Mouse (Mus musculus): ENCODE measurements around the gene H1foo. TPM values are rescaled to one million over a fixed set of nuclear protein-coding genes. Genes with fewer than 3 reads are reported as not detected.

The H1foo gene
- total and polyA plus RNA-seq, 2 experiments from 2014 or later: 1.0 TPM; not detected in 1

- no peak for DNase-seq (ENCODE audit: low spot score)
- Histone ChIP-seq H3K9ac (replicated peaks; ENCODE audit: low read length) (no peak overlapping the region), H3K4me1 (ENCODE audit: insufficient read depth, low read length) (peaks cover 10% of the 10 kb centered on the region; the same call in 1 of the 2 replicates), H3K4me2 (ENCODE audit: low read depth, low read length) (no peak overlapping the region), H3K36me3 (ENCODE audit: insufficient read depth, low read length) (no peaks in the 10 kb centered on the region), H3K27me3 (ENCODE audit: insufficient read depth, low read length) (no peaks in the 10 kb centered on the region), H3K27ac (no peak overlapping the region), H3K9me3 (ENCODE audit: low read length) (no peaks in the 10 kb centered on the region), H3K4me3 (ENCODE audit: low read length) (no peak overlapping the region)
- TF ChIP-seq CTCF (IDR thresholded peaks at IDR 0.05; ENCODE audit: low read depth): no peak
- 63% methylated on average over 6 of the region's 6 CpGs for WGBS
- ATAC-seq: no peak
Observed at GRCm38 (mm10) chr6:115924829-115925228, 19.9 kb upstream of the H1foo start.

GRCm38 (mm10) chr6:115926416-115926815 lies 18.3 kb upstream of the H1foo start:
- Histone ChIP-seq H3K4me2 (ENCODE audit: low read depth, low read length) (no peak overlapping the region), H3K27me3 (ENCODE audit: insufficient read depth, low read length) (no peaks in the 10 kb centered on the region), H3K4me3 (ENCODE audit: low read length) (no peak overlapping the region), H3K4me1 (ENCODE audit: insufficient read depth, low read length) (peaks cover 10% of the 10 kb centered on the region; the same call in 1 of the 2 replicates), H3K9ac (replicated peaks; ENCODE audit: low read length) (no peak overlapping the region), H3K36me3 (ENCODE audit: insufficient read depth, low read length) (no peaks in the 10 kb centered on the region), H3K9me3 (ENCODE audit: low read length) (no peaks in the 10 kb centered on the region), H3K27ac (peak overlapping the region; percentile 26; the same call in 1 of the 2 replicates)
- no peak for TF ChIP-seq CTCF (IDR thresholded peaks at IDR 0.05; ENCODE audit: low read depth)
- ATAC-seq (no peak), DNase-seq (ENCODE audit: low spot score) (no peak)
- WGBS: 51% methylated on average over 10 of the region's 10 CpGs

DNA sequence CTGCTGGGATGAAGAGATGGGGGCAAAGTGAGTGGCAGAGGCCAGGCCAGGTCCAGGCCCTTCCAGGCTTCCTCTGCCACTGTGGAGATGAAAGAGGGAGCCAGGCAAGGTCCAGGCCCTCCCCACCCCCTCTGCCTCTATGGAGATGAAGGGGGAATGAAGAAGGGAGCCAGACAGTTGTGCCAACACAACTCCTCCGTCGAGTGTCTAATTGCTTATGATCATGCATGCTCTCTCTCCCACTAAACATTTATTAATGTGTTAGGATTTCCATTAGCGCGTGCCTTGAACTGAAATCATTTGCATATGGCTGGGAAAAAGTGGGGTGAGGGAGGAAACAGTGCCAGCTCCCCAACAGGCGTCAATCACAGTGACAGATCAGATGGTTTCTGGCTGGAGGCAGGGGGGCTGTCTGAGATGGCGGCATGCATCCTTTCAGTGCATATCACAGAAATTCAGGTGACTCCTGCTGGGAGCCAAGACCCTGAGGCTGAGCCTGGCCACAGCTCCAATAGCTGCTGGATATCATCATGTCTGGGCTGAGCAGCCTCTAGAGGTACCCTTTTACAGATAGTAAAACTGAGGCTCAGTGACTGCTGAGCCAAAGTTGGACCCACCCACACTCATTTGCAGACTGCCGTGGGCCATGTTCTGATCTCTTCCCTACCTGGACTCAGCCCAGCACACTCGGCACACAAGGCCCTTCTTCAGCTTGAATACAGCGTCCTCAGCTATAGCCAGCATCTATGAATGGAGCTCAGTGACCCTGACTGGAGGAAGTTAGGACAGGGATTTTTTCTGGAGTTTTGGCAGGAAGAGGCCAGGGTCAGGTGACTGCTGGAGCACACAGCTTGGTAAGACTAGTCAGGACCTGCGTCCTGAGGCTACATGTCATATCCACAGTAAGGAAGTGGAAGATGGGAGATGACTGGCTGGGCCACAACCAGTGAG lies 17.2 kb upstream of the H1foo start:
- DNase-seq (ENCODE audit: low spot score): peak; percentile 32
- Histone ChIP-seq H3K9me3 (ENCODE audit: low read length) (no peaks in the 10 kb centered on the region), H3K27me3 (ENCODE audit: insufficient read depth, low read length) (no peaks in the 10 kb centered on the region)

GRCm38 (mm10) chr6:115930018-115930417 lies 14.7 kb upstream of the H1foo start:
- H3K27me3 ChIP-seq (ENCODE audit: insufficient read depth, low read length): no peaks in the 10 kb centered on the region
- H3K9ac ChIP-seq (replicated peaks; ENCODE audit: low read length): no peak overlapping the region
- no peak for DNase-seq (ENCODE audit: low spot score)
- H3K27ac ChIP-seq: no peak overlapping the region
- ATAC-seq: no peak
- no peak for TF ChIP-seq CTCF (IDR thresholded peaks at IDR 0.05; ENCODE audit: low read depth)
- no peaks in the 10 kb centered on the region for H3K36me3 ChIP-seq (ENCODE audit: insufficient read depth, low read length)
- 65% methylated on average over 5 of the region's 5 CpGs for WGBS
- peaks cover 10% of the 10 kb centered on the region; the same call in 1 of the 2 replicates for H3K4me1 ChIP-seq (ENCODE audit: insufficient read depth, low read length)
- H3K4me3 ChIP-seq (ENCODE audit: low read length): no peak overlapping the region
- H3K9me3 ChIP-seq (ENCODE audit: low read length): no peaks in the 10 kb centered on the region
- H3K4me2 ChIP-seq (ENCODE audit: low read depth, low read length): no peak overlapping the region

More for the DNA sequence above, 17.2 kb upstream of the H1foo start:
- Histone ChIP-seq H3K27ac (0 out of 2 replicates have a peak overlapping the region, but pooled peaks have one; percentile 0), H3K36me3 (ENCODE audit: insufficient read depth, low read length) (no peaks in the 10 kb centered on the region), H3K4me3 (ENCODE audit: low read length) (no peak overlapping the region), H3K4me2 (ENCODE audit: low read depth, low read length) (no peak overlapping the region), H3K9ac (replicated peaks; ENCODE audit: low read length) (no peak overlapping the region), H3K4me1 (ENCODE audit: insufficient read depth, low read length) (peaks cover 10% of the 10 kb centered on the region; the same call in 1 of the 2 replicates)
- no peak for TF ChIP-seq CTCF (IDR thresholded peaks at IDR 0.05; ENCODE audit: low read depth)
- ATAC-seq: 0 out of 2 replicates have a peak, but pooled peaks have one; percentile 13
- 39% methylated on average over 10 of the region's 10 CpGs for whole genome bisulfite sequencing

DNA sequence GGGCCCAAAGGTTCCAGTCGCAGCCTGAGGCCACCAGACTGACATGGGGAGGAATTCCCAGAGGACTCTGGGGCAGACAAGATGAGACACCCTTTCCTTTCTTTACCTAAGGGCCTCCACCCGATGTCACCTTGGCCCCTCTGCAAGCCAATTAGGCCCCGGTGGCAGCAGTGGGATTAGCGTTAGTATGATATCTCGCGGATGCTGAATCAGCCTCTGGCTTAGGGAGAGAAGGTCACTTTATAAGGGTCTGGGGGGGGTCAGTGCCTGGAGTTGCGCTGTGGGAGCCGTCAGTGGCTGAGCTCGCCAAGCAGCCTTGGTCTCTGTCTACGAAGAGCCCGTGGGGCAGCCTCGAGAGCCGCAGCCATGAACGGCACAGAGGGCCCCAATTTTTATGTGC lies 13.1 kb upstream of the H1foo start, which contains the start of gene Rho:
Gene Rho (plus strand): TSS at position 110 of the 400 bp plus-strand sequence.
- no peak for ATAC-seq

GRCm38 (mm10) chr6:115932391-115932790 lies 12.3 kb upstream of the H1foo start:
- no peak for TF ChIP-seq CTCF (IDR thresholded peaks at IDR 0.05; ENCODE audit: low read depth)
- ATAC-seq: no peak
- no peak overlapping the region for H3K4me2 ChIP-seq (ENCODE audit: low read depth, low read length)
- peaks cover 5% of the 10 kb centered on the region; the same call in 1 of the 2 replicates for H3K4me1 ChIP-seq (ENCODE audit: insufficient read depth, low read length)
- H3K9me3 ChIP-seq (ENCODE audit: low read length): no peaks in the 10 kb centered on the region
- H3K36me3 ChIP-seq (ENCODE audit: insufficient read depth, low read length): no peaks in the 10 kb centered on the region
- 94% methylated on average over 3 of the region's 3 CpGs for WGBS
- no peak overlapping the region for H3K4me3 ChIP-seq (ENCODE audit: low read length)
- no peak overlapping the region for H3K9ac ChIP-seq (replicated peaks; ENCODE audit: low read length)
- no peak for DNase-seq (ENCODE audit: low spot score)
- no peak overlapping the region for H3K27ac ChIP-seq
- no peaks in the 10 kb centered on the region for H3K27me3 ChIP-seq (ENCODE audit: insufficient read depth, low read length)

More for the DNA sequence above, 13.1 kb upstream of the H1foo start, which contains the start of gene Rho:
- Histone ChIP-seq H3K4me2 (ENCODE audit: low read depth, low read length) (no peak within 1 kb of the TSS), H3K9me3 (ENCODE audit: low read length) (no peaks in the 10 kb centered on the region), H3K4me3 (ENCODE audit: low read length) (no peak within 1 kb of the TSS), H3K27ac (no peak within 1 kb of the TSS), H3K36me3 (ENCODE audit: insufficient read depth, low read length) (no peaks in the 10 kb centered on the region), H3K4me1 (ENCODE audit: insufficient read depth, low read length) (peaks cover 10% of the 10 kb centered on the region; the same call in 1 of the 2 replicates), H3K9ac (replicated peaks; ENCODE audit: low read length) (no peak within 1 kb of the TSS), H3K27me3 (ENCODE audit: insufficient read depth, low read length) (no peaks in the 10 kb centered on the region)
- WGBS: 90% methylated on average over 14 of the region's 14 CpGs
- TF ChIP-seq CTCF (IDR thresholded peaks at IDR 0.05; ENCODE audit: low read depth): no peak
- no peak for DNase-seq (ENCODE audit: low spot score)
